Mouse (Mus musculus): ENCODE data around the gene Spin1.

GRCm38 (mm10) chr13:51052408-51052807 lies 48.3 kb upstream of the Spin1 start:
- no peak for TF ChIP-seq CTCF (IDR thresholded peaks at IDR 0.05)
- no peak for TF ChIP-seq POLR2A (IDR thresholded peaks at IDR 0.05; ENCODE audit: insufficient read depth, low read depth, low read length)
